Mouse (Mus musculus) G1E (cell line): ENCODE data around the gene Sgms1.

Experiments
- CTCF ChIP-seq: IDR thresholded peaks from 2 replicates; pipeline ENCODE4 v1.5.1; 2012; ENCODE audit warnings: low read depth, low read length, inconsistent platforms, mixed read lengths
- POLR2AphosphoS5 ChIP-seq: IDR thresholded peaks from 2 replicates; pipeline ENCODE4 v1.6.1; 2012; ENCODE audit warnings: low read depth, low read length, inconsistent platforms; ENCODE audit not compliant: insufficient replicate concordance

GRCm38 (mm10) chr19:32347491-32347890 lies 42.0 kb downstream of the Sgms1 start:
- TF ChIP-seq CTCF (no peak), POLR2AphosphoS5 (no peak)
